Mouse (Mus musculus) kidney, embryonic 14.5 days (tissue): ENCODE measurements at regions not wholly inside any gene's neighbourhood (a gene's known extent, or its start where the extent isn't known, plus 50 kb on each side); places are given as distances from the start of the nearest gene placed in this dataset.

Source experiments
- ATAC-seq: fragments of 200-750 bp; cut with Nextera tagmentation; 2 replicates; pipeline ENCODE4 v1.8.0; 2017; ENCODE audit warnings: moderate number of reproducible peaks, mild to moderate bottlenecking, moderate TSS enrichment, moderate library complexity; ENCODE audit not compliant: low FRiP score, low TSS enrichment
- H3K27ac ChIP-seq: fragments of 300-500 bp; sonication (generic); 2 replicates; pipeline ENCODE4 v1.5.1; 2014; ENCODE audit warnings: low read depth, mild to moderate bottlenecking, low read length, moderate library complexity, mixed read lengths
- H3K27me3 ChIP-seq: fragments of 300-500 bp; sonication (generic); 2 replicates; pipeline ENCODE4 v1.6.1; 2014; ENCODE audit warnings: mild to moderate bottlenecking, low read length; ENCODE audit not compliant: control insufficient read depth, insufficient read depth
- H3K36me3 ChIP-seq: fragments of 300-500 bp; sonication (generic); 2 replicates; pipeline ENCODE4 v1.6.1; 2014; ENCODE audit warnings: low read length, mixed read lengths; ENCODE audit not compliant: control insufficient read depth, insufficient read depth
- H3K4me1 ChIP-seq: fragments of 300-500 bp; sonication (generic); 2 replicates; pipeline ENCODE4 v1.6.1; 2014; ENCODE audit warnings: low read length, mixed read lengths; ENCODE audit not compliant: control insufficient read depth, insufficient read depth
- H3K4me2 ChIP-seq: fragments of 300-500 bp; sonication (generic); replicated peaks from 2 replicates; pipeline ENCODE4 v1.6.1; 2014; ENCODE audit warnings: low read depth, mild to moderate bottlenecking, low read length
- H3K4me3 ChIP-seq: fragments of 300-500 bp; sonication (generic); 2 replicates; pipeline ENCODE4 v1.5.1; 2014; ENCODE audit warnings: mild to moderate bottlenecking, low read length
- H3K9ac ChIP-seq: fragments of 300-500 bp; sonication (generic); 2 replicates; pipeline ENCODE4 v1.6.1; 2014; ENCODE audit warnings: low read depth, mild to moderate bottlenecking, low read length, moderate library complexity
- H3K9me3 ChIP-seq: fragments of 300-500 bp; sonication (generic); 2 replicates; pipeline ENCODE4 v1.6.1; 2016; ENCODE audit warnings: low read length; ENCODE audit not compliant: control insufficient read depth
- WGBS: fragments of 180-500 bp; shearing (Covaris S2); extraction: QIAGEN DNeasy Blood & Tissue Kit; methylation state at CpG from one replicate; pipeline ENCODE4 v1.1.7; 2014; 5-methylcytosine and 5-hydroxymethylcytosine counted together

DNA sequence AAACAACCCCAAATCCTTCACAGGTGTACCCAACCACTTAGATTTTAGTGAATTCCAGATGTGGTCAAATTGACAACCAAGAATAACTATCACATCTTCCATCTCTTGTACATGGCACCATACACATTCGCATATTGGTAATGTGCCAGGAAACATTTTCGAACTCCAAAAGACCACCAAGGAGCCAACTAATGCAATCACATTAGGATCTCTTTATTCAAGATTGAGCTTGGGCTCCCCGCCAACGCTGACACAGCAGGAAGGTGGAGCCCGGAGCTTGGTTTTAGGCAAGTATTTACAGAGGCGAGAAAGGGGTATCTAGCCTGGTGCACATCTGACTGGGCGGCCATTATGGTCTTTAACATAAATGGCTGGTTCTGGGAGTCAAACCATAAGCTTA is 285.8 kb upstream of the Auts2 start:
- ATAC-seq: no peak
- Histone ChIP-seq H3K4me3 (no peak overlapping the region), H3K27ac (no peak overlapping the region), H3K4me1 (no peaks in the 10 kb centered on the region), H3K9me3 (no peaks in the 10 kb centered on the region), H3K9ac (no peak overlapping the region), H3K36me3 (no peaks in the 10 kb centered on the region), H3K4me2 (no peak overlapping the region), H3K27me3 (no peaks in the 10 kb centered on the region)
- 92% methylated on average over 7 of the region's 7 CpGs for WGBS

GRCm38 (mm10) chr5:132827555-132828333 is 284.6 kb upstream of the Auts2 start:
- Histone ChIP-seq H3K9ac (no peak overlapping the region), H3K9me3 (no peaks in the 10 kb centered on the region), H3K36me3 (no peaks in the 10 kb centered on the region), H3K27ac (no peak overlapping the region), H3K4me1 (no peaks in the 10 kb centered on the region), H3K27me3 (no peaks in the 10 kb centered on the region), H3K4me2 (no peak overlapping the region), H3K4me3 (no peak overlapping the region)
- no peak for ATAC-seq
- 84% methylated on average over 10 of the region's 10 CpGs for WGBS

DNA sequence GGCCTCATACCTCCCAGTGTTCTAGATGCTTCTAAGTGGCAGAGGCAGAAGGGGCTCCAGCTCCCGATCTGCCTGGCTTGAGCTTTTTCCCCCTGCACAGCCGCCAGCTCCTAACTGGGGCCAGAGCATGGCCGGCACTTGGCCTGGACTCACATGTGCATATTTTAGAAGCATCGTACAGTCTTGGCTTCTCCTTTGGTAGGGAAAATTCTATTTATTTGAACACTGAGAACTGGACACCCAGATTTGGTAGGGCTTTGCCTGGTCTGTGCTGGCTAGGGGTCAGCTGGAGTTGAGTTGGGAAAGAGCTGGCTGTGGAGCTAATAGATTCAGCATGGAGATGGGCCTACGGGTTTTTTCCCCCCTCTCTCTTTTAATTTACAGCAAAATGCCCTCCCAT is 282.9 kb upstream of the Auts2 start:
- Histone ChIP-seq H3K4me3 (no peak overlapping the region), H3K4me1 (no peaks in the 10 kb centered on the region), H3K27me3 (no peaks in the 10 kb centered on the region), H3K9me3 (no peaks in the 10 kb centered on the region), H3K36me3 (no peaks in the 10 kb centered on the region), H3K9ac (no peak overlapping the region), H3K4me2 (no peak overlapping the region), H3K27ac (no peak overlapping the region)
- ATAC-seq: no peak
- WGBS: 93% methylated on average over 5 of the region's 5 CpGs

DNA sequence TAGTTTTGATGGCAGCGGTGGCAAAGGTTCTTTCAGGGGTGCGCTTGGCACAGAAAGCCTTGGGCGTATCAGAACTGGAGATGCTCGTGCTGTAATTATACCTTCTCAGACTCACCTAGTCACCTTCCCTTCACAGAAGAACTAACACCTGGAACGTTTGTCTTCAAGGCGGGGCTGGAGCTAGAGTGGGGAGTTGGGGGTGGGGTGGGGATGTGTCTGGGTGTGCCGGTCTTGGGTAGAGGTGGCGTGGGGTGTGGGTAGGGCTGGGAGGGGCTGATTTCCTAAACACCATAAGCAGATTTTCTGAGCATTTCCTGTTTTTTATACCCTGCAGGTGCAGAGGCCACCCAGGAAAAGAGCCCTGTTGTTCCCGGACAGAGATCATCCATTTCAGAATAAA is 274.5 kb upstream of the Auts2 start:
- Histone ChIP-seq H3K27me3 (no peaks in the 10 kb centered on the region), H3K27ac (no peak overlapping the region), H3K4me2 (no peak overlapping the region), H3K9me3 (no peaks in the 10 kb centered on the region; the same call in 1 of the 2 replicates), H3K9ac (no peak overlapping the region), H3K4me3 (no peak overlapping the region), H3K36me3 (no peaks in the 10 kb centered on the region), H3K4me1 (no peaks in the 10 kb centered on the region)
- no peak for ATAC-seq
- WGBS: 89% methylated on average over 9 of the region's 9 CpGs

DNA sequence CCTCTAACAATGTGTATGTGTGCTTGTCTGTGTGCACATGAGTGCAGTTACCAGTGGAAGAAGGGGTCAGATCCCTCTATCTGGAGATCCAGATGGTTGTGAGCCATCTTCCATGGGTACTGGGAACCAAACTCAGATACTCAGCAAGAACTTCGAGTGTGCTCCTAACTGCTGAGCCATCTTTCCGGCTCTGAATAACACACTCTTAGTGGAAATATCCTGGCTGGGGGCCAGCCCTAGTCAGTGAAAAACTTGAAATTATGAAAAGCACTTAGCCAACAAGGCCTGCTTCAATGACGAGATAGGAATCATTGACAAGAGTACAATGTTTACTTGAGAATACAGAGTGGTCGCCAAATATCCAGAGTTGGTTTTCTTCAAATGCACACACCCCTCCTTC is 266.0 kb upstream of the Auts2 start:
- H3K4me1 ChIP-seq: no peaks in the 10 kb centered on the region
- H3K9ac ChIP-seq: no peak overlapping the region
- H3K36me3 ChIP-seq: no peaks in the 10 kb centered on the region
- no peaks in the 10 kb centered on the region for H3K27me3 ChIP-seq
- WGBS: 79% methylated on average over 4 of the region's 4 CpGs
- no peak overlapping the region for H3K4me2 ChIP-seq
- H3K9me3 ChIP-seq: no peaks in the 10 kb centered on the region
- ATAC-seq: no peak
- no peak overlapping the region for H3K4me3 ChIP-seq
- no peak overlapping the region for H3K27ac ChIP-seq

GRCm38 (mm10) chr5:132796061-132796460 is 252.9 kb upstream of the Auts2 start:
- Histone ChIP-seq H3K9me3 (no peaks in the 10 kb centered on the region; the same call in 1 of the 2 replicates), H3K4me2 (no peak overlapping the region), H3K4me1 (no peaks in the 10 kb centered on the region), H3K36me3 (no peaks in the 10 kb centered on the region), H3K9ac (no peak overlapping the region), H3K27me3 (no peaks in the 10 kb centered on the region), H3K27ac (no peak overlapping the region), H3K4me3 (no peak overlapping the region)
- ATAC-seq: no peak
- 77% methylated on average over 1 of the region's 1 CpGs for WGBS

DNA sequence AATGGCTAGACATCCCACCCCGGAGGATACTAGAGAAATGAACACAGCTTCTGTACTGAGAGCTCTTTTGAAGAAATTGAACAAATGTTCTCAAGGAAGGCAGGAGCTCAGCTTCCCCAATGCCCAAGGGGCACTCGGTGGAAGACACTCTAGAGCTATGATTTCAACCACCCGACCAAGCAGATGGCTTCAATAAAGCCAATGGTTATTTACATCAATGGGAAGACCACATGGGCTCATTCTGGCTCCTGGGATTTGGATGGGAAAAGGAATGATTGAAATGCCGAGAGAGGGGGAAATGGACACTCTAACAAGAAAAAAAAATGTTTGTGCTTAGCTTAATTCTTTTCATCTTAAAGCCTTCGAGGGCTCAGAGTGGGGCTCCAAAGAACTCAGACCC is 249.3 kb upstream of the Auts2 start:
- WGBS: 75% methylated on average over 5 of the region's 5 CpGs
- no peak overlapping the region for H3K9ac ChIP-seq
- H3K4me2 ChIP-seq: no peak overlapping the region
- H3K36me3 ChIP-seq: no peaks in the 10 kb centered on the region
- no peak for ATAC-seq
- H3K27me3 ChIP-seq: no peaks in the 10 kb centered on the region
- no peaks in the 10 kb centered on the region for H3K9me3 ChIP-seq
- H3K4me3 ChIP-seq: no peak overlapping the region
- no peaks in the 10 kb centered on the region for H3K4me1 ChIP-seq
- H3K27ac ChIP-seq: no peak overlapping the region

DNA sequence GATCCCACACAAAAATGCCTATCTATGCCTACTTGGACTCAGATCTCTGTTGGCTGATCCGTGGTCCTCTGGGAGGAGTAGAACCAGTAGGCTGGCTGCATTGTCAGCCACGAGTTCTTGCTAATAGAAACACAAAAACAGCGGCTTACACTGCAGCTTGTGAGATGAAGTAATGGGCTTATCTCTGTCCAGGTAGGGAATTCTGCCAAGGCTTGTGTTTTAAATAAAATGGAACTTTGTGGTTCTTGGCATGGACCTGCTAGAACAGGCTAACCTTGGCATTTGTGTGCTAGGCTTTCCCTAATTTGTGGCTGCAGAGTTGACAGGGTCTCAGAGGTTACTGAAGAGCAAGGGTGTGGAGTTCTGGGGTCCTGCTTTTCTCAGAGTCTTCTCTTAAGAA is 242.1 kb upstream of the Auts2 start:
- ATAC-seq: no peak
- Histone ChIP-seq H3K4me2 (no peak overlapping the region), H3K4me1 (no peaks in the 10 kb centered on the region), H3K4me3 (no peak overlapping the region), H3K27me3 (no peaks in the 10 kb centered on the region), H3K9ac (no peak overlapping the region), H3K27ac (no peak overlapping the region), H3K36me3 (no peaks in the 10 kb centered on the region), H3K9me3 (no peaks in the 10 kb centered on the region)
- WGBS: 66% methylated on average over 3 of the region's 3 CpGs

DNA sequence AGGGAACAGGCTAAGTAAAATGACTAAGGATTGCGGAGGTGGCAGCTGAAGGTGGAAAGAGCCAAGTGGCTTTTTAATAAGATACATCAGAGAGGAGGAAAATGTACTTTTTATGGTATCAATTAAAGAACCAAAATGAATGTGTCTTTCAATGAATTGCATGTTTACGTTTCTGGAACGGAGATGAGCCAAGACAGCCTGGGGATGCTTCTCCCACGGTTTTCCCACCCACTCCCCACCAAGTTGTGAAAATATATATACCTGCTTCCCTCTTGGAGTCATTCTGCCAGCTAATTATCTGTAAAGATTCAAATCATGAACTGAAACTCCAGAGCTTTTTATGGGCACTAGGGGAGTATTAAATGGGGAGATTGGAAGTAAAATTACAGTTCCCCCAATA is 241.6 kb upstream of the Auts2 start:
- no peaks in the 10 kb centered on the region for H3K27me3 ChIP-seq
- H3K9ac ChIP-seq: no peak overlapping the region
- no peak overlapping the region for H3K4me2 ChIP-seq
- H3K36me3 ChIP-seq: no peaks in the 10 kb centered on the region
- H3K27ac ChIP-seq: no peak overlapping the region
- H3K4me1 ChIP-seq: no peaks in the 10 kb centered on the region
- WGBS: 56% methylated on average over 4 of the region's 4 CpGs
- H3K4me3 ChIP-seq: no peak overlapping the region
- ATAC-seq: no peak
- H3K9me3 ChIP-seq: no peaks in the 10 kb centered on the region
